8 mouse cellular contexts compared by ENCODE assay signal in the genomic region with DNA sequence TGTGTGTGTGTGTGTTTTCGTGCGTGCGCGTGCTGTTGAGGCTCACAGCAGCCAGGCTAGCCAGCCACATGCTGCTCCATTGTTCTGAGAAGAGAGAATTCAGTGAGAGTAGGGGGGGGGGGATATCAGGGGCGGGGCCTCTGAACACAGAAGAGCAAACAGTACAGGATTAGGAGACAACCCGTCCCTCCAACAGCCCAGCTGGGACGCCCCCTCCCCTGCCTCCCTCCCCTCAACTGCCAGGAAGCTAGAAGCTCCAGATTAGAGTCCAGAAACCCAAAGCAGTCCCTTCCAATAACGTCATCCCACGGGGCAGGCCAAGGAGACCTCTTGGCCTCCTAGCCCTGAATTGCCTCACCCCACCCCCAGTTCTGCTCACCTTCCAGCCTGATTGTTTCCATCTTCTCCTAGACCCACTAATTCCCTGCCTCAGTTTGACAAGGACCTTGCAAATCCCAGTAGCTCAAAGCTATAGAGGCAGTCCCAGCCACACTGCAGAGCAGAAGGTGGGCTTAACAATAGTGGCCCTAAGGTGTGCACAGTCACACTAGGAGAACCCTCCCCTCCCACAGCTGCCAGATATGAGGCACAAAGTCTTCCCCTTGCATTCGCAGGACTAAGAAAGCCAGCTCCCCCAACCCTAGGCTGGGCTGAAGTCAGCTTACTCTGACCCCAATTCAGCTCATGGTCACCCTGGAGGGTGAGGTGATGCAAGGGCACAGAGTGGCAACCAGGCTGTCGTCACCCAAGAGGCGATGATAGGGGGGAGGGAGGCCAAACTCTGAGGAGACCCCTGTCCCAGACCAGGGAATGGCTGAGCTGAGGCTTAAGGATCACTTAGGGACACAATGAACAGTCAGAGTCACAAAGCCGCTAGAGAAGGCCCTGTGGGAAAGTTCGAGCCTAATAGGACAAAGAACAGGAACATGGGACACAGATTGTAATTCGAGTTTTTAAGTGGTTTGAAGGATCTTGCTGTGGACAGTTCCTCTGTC. TPM values are rescaled to one million over a fixed set of nuclear protein-coding genes. Genes with fewer than 3 reads are reported as not detected.
DNase-seq lines count a peak whose midpoint lies in the region; ATAC-seq and TF ChIP-seq lines count a peak whose summit lies in the region.

No protein-coding gene starts in this region.

- ATAC-seq in intestine, embryonic 14.5 days (replicated peaks; ENCODE audit: low FRiP score, low TSS enrichment, low read depth), result 0 out of 2 replicates have a peak, but pooled peaks have one; percentile 1
- ATAC-seq in CD4-positive, CD25-positive, alpha-beta regulatory T cell, adult 4 months, result no peak

- peak overlapping the region; percentile 40 for H3K27ac ChIP-seq in left cerebral cortex, adult 2 months
- no peak overlapping the region for H3K27ac ChIP-seq in intestine, embryonic 14.5 days (ENCODE audit: low read depth)

- H3K36me3 ChIP-seq in intestine, embryonic 14.5 days (ENCODE audit: control insufficient read depth, insufficient read depth, low read length), result 0 out of 2 replicates have a peak, but pooled peaks cover 4% of the 10 kb centered on the region
- no peaks in the 10 kb centered on the region for H3K36me3 ChIP-seq in myocyte (ENCODE audit: control insufficient read depth, insufficient read depth)

- TF ChIP-seq POLR2A in myocyte (IDR thresholded peaks at IDR 0.05; ENCODE audit: insufficient read length, low read depth), result peak; percentile 44

- intact Hi-C loops in left cerebral cortex, adult 2 months (cut with DNase I), result no loop called here
- intact Hi-C loops in left cerebral cortex, postnatal 14 days (cut with DNase I), result no loop called here

- TF ChIP-seq CTCF in left cerebral cortex, adult 2 months (IDR thresholded peaks at IDR 0.05), result no peak

- H3K4me2 ChIP-seq in intestine, embryonic 14.5 days (ENCODE audit: low read length), result peak overlapping the region; percentile 58
- H3K4me2 ChIP-seq in myocyte (ENCODE audit: low read depth), result peak overlapping the region; percentile 95

- H3K4me1 ChIP-seq in intestine, embryonic 14.5 days (replicated peaks; ENCODE audit: control insufficient read depth, insufficient read depth, low read length), result peaks cover 28% of the 10 kb centered on the region

- no peak for DNase-seq in left cerebral cortex, adult 2 months (ENCODE audit: extremely low spot score in 1 of 2, low spot score in 2 of 2)
- DNase-seq in left cerebral cortex, postnatal 14 days (ENCODE audit: low spot score in 2 of 2), result no peak
- DNase-seq in embryo, embryonic 11 days, result peak; percentile 68
- peak; percentile 67 for DNase-seq in intestine, embryonic 14.5 days (ENCODE audit: low spot score)
- DNase-seq in gastrocnemius, postnatal 10 days, result no peak
- DNase-seq in left cerebral cortex, adult 18-20 months (ENCODE audit: low spot score in 2 of 2), result no peak

- peak overlapping the region; percentile 38 for H3ac ChIP-seq in myocyte (ENCODE audit: control insufficient read depth, insufficient read length)

- H3K79me2 ChIP-seq in myocyte (ENCODE audit: control insufficient read depth, insufficient read depth), result peaks cover 59% of the 10 kb centered on the region

- H3K27me3 ChIP-seq in intestine, embryonic 14.5 days (replicated peaks; ENCODE audit: control insufficient read depth, insufficient read depth, low read length), result no peaks in the 10 kb centered on the region
- no peaks in the 10 kb centered on the region for H3K27me3 ChIP-seq in myocyte (ENCODE audit: control insufficient read depth, insufficient read depth, insufficient read length)

- WGBS in intestine, embryonic 14.5 days, result 7% methylated on average over 13 of the region's 15 CpGs

- H3K4me3 ChIP-seq in left cerebral cortex, adult 2 months, result peak overlapping the region; percentile 49; the same call in 1 of the 2 replicates
- H3K4me3 ChIP-seq in intestine, embryonic 14.5 days (ENCODE audit: low read depth, low read length), result peak overlapping the region; percentile 57
- peak overlapping the region; percentile 65 for H3K4me3 ChIP-seq in myocyte

- H3K9me3 ChIP-seq in intestine, embryonic 14.5 days (ENCODE audit: control insufficient read depth, low read length), result no peaks in the 10 kb centered on the region

- H3K9ac ChIP-seq in intestine, embryonic 14.5 days (ENCODE audit: low read length), result peak overlapping the region; percentile 61

TF ChIP-seq in myocyte, 11 proteins besides CTCF, POLR2A, EP300 and RAD21:
- TF ChIP-seq REST (IDR thresholded peaks at IDR 0.05; ENCODE audit: insufficient read depth, insufficient read length) (no peak), SRF (IDR thresholded peaks at IDR 0.05; ENCODE audit: control insufficient read depth, insufficient read length, low read depth) (no peak), MAX (IDR thresholded peaks at IDR 0.05; ENCODE audit: low read depth) (no peak), TCF12 (IDR thresholded peaks at IDR 0.05; ENCODE audit: insufficient read depth, poor library complexity, severe bottlenecking) (no peak), CEBPB (IDR thresholded peaks at IDR 0.05; ENCODE audit: insufficient read depth, poor library complexity, severe bottlenecking) (no peak), POLR2AphosphoS2 (IDR thresholded peaks at IDR 0.05; ENCODE audit: insufficient read length, low read depth) (no peak), MYOD1 (IDR thresholded peaks at IDR 0.05; ENCODE audit: control insufficient read depth in 1 of 3, insufficient read length in 2 of 3, low read depth in 2 of 3) (no peak), USF1 (IDR thresholded peaks at IDR 0.05; ENCODE audit: low read depth) (no peak), TCF3 (IDR thresholded peaks at IDR 0.05; ENCODE audit: insufficient read length, low read depth) (no peak), E2F4 (IDR thresholded peaks at IDR 0.05; ENCODE audit: insufficient read depth) (no peak), MYOG (IDR thresholded peaks at IDR 0.05; ENCODE audit: control insufficient read depth in 1 of 3, insufficient read depth in 1 of 3, insufficient read length in 2 of 3, low read depth in 2 of 3) (no peak)

RNA-seq across cellular contexts. Expression of a gene that starts 1.6 kb away (rescaled TPM):
- total RNA-seq in left cerebral cortex, adult 2 months (2021), result 10 to 100 TPM; 11.2 to 16.4 TPM
- 10 to 100 TPM in 1 of 2 experiments, 1 to 10 TPM in 1; 8.6 to 13.9 TPM for total RNA-seq in left cerebral cortex, postnatal 14 days (2021)
- 41.5 and 43.4 TPM in 2 replicates for polyA plus RNA-seq in intestine, embryonic 14.5 days (2014; fragmentation: Nextera tagmentation; extraction: Ambion mirVana)
- polyA plus RNA-seq in myocyte (2012; fragmentation: generic; extraction: Trizol), result 110 TPM
- total RNA-seq in gastrocnemius, postnatal 10 days (2021), result 10 to 100 TPM; 22.3 to 25.9 TPM
- 10 to 100 TPM; 11.7 to 29.4 TPM for polyA plus RNA-seq in CD4-positive, CD25-positive, alpha-beta regulatory T cell, adult 4 months (2017; shearing (Covaris generic))
- total RNA-seq in left cerebral cortex, adult 18-20 months (2021), result 10 to 100 TPM; 13.0 to 19.1 TPM

RNA-seq across cellular contexts. Expression of a gene that starts 10.2 kb away (rescaled TPM):
- total RNA-seq in left cerebral cortex, adult 2 months (2021), result not detected
- not detected for total RNA-seq in left cerebral cortex, postnatal 14 days (2021)
- not detected in 2 replicates for polyA plus RNA-seq in intestine, embryonic 14.5 days (2014; fragmentation: Nextera tagmentation; extraction: Ambion mirVana)
- polyA plus RNA-seq in myocyte (2012; fragmentation: generic; extraction: Trizol), result 0.16 TPM
- total RNA-seq in gastrocnemius, postnatal 10 days (2021), result not detected
- polyA plus RNA-seq in CD4-positive, CD25-positive, alpha-beta regulatory T cell, adult 4 months (2017; shearing (Covaris generic)), result not detected
- total RNA-seq in left cerebral cortex, adult 18-20 months (2021), result not detected

RNA-seq across cellular contexts. Expression of a gene that starts 32.8 kb away (rescaled TPM):
- total RNA-seq in left cerebral cortex, adult 2 months (2021), result 10 to 100 TPM; 12.5 to 13.1 TPM
- total RNA-seq in left cerebral cortex, postnatal 14 days (2021), result 10 to 100 TPM; 11.2 to 12.6 TPM
- 15.6 and 16.8 TPM in 2 replicates for polyA plus RNA-seq in intestine, embryonic 14.5 days (2014; fragmentation: Nextera tagmentation; extraction: Ambion mirVana)
- polyA plus RNA-seq in myocyte (2012; fragmentation: generic; extraction: Trizol), result 7.4 TPM
- total RNA-seq in gastrocnemius, postnatal 10 days (2021), result 1 to 10 TPM; 8.6 to 9.2 TPM
- polyA plus RNA-seq in CD4-positive, CD25-positive, alpha-beta regulatory T cell, adult 4 months (2017; shearing (Covaris generic)), result 10 to 100 TPM; 10.1 to 15.7 TPM
- 10 to 100 TPM; 12.4 to 12.7 TPM for total RNA-seq in left cerebral cortex, adult 18-20 months (2021)

RNA-seq across cellular contexts. Expression of a gene that starts 32.9 kb away (rescaled TPM):
- total RNA-seq in left cerebral cortex, adult 2 months (2021), result 10 to 100 TPM; 36.2 to 36.9 TPM
- 10 to 100 TPM; 33.7 to 33.8 TPM for total RNA-seq in left cerebral cortex, postnatal 14 days (2021)
- polyA plus RNA-seq in intestine, embryonic 14.5 days (2014; fragmentation: Nextera tagmentation; extraction: Ambion mirVana), result 65.5 and 73.1 TPM in 2 replicates
- polyA plus RNA-seq in myocyte (2012; fragmentation: generic; extraction: Trizol), result 31.7 TPM
- 10 to 100 TPM; 29.1 to 30.7 TPM for total RNA-seq in gastrocnemius, postnatal 10 days (2021)
- polyA plus RNA-seq in CD4-positive, CD25-positive, alpha-beta regulatory T cell, adult 4 months (2017; shearing (Covaris generic)), result 100 to 1,000 TPM in 1 of 2 experiments, 10 to 100 TPM in 1; 93.6 to 129 TPM
- 10 to 100 TPM; 26.0 to 28.9 TPM for total RNA-seq in left cerebral cortex, adult 18-20 months (2021)

Comparison
In these comparisons a context has a peak if more than half of its experiments do, and no peak if none do; other contexts are left out.
1. DNase-seq: peak in embryo, embryonic 11 days (single experiment) and intestine, embryonic 14.5 days (single experiment); none in left cerebral cortex, adult 2 months (0 of 2), left cerebral cortex, postnatal 14 days (0 of 2), gastrocnemius, postnatal 10 days (single experiment) and left cerebral cortex, adult 18-20 months (0 of 2).
2. Peak in every context shown above with its lines, with median percentiles within 50 percentile points of each other: H3K4me3 ChIP-seq.